Mouse (Mus musculus): Measurements from ENCODE around the gene Spaar. TPM values are rescaled to one million over a fixed set of nuclear protein-coding genes. Genes with fewer than 3 reads are reported as not detected.
"Not testable (repeated sequence)": the region's sequence is repeated elsewhere in the genome, so short reads cannot be mapped to it uniquely, and the experiment has no call there.

Spaar gene
- polyA plus RNA-seq, 1 experiment from 2014 or later = not detected

- no peaks in the 10 kb centered on the region for H3K36me3 ChIP-seq
- no peak overlapping the region for H3K4me3 ChIP-seq (replicated peaks)
- H3K9me3 ChIP-seq = no peaks in the 10 kb centered on the region
- H3K27ac ChIP-seq = no peak overlapping the region
- H3K4me2 ChIP-seq (replicated peaks) = no peak overlapping the region
- 22% methylated on average over 7 of the region's 7 CpGs for WGBS
- no peaks in the 10 kb centered on the region for H3K27me3 ChIP-seq
- H3K9ac ChIP-seq (replicated peaks) = no peak overlapping the region
- ATAC-seq = no peak
- H3K4me1 ChIP-seq (replicated peaks) = no peaks in the 10 kb centered on the region
Observed at GRCm38 (mm10) chr4:43763410-43763809, 33.6 kb downstream of the Spaar start.

DNA sequence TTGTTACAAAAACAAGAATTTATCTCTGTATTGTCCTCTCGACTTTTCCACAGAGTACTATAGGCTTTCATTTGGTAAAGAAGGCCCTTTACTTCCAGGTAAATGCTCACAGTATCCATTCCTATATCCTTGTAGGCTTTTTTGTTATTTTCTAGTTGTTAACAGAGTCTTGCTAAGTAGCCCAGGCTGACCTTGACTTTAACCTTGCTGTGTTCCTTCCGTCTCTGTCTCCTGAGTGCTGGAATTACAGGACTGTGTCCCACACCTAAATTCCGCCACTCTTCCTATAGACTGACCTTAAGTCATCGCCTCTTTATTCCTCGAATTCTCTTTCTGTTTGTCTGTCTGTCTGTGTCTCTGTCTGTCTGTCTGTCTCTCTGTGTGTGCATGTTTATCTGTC lies 38.5 kb downstream of the Spaar start:
- Histone ChIP-seq H3K4me2 (replicated peaks) (no peak overlapping the region), H3K27ac (no peak overlapping the region), H3K9ac (replicated peaks) (no peak overlapping the region), H3K4me3 (replicated peaks) (no peak overlapping the region), H3K4me1 (replicated peaks) (no peaks in the 10 kb centered on the region), H3K27me3 (no peaks in the 10 kb centered on the region), H3K36me3 (no peaks in the 10 kb centered on the region), H3K9me3 (no peaks in the 10 kb centered on the region)
- WGBS = 86% methylated on average over 5 of the region's 5 CpGs
- no peak for ATAC-seq

- Histone ChIP-seq H3K9me3 (no peaks in the 10 kb centered on the region), H3K36me3 (no peaks in the 10 kb centered on the region), H3K4me3 (replicated peaks) (no peak overlapping the region), H3K4me2 (replicated peaks) (no peak overlapping the region), H3K27me3 (no peaks in the 10 kb centered on the region), H3K9ac (replicated peaks) (no peak overlapping the region), H3K4me1 (replicated peaks) (no peaks in the 10 kb centered on the region), H3K27ac (no peak overlapping the region)
- no peak for ATAC-seq
- 90% methylated on average over 2 of the region's 2 CpGs for WGBS
Observed at GRCm38 (mm10) chr4:43769374-43769773, 39.5 kb downstream of the Spaar start.

DNA sequence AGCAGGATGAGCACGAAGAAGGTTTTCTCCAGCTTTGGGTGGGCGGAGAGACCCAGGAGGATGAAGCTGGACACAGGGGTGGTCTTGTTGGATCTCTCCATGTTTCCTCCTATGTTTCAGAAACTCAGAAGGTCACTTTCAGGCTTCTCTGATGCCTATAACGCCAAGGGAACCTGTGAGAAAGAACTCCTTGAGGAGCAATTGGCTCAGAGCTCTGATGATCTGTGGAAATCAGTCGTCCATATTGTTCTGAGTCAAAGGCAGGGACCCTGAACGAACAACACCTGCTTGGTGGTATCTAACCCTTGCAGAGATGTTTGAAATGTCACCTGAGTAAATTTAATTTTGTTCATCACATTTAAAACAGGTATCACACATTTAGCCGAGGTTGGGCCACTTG lies 41.1 kb downstream of the Spaar start, which contains the start of gene Olfr159:
Gene Olfr159 (minus strand): TSS at position 101 of the 400 bp plus-strand sequence.
- H3K4me1 ChIP-seq (replicated peaks) = no peaks in the 10 kb centered on the region
- no peaks in the 10 kb centered on the region for H3K9me3 ChIP-seq
- WGBS = 89% methylated on average over 6 of the region's 6 CpGs
- no peak for ATAC-seq
- H3K4me2 ChIP-seq (replicated peaks) = no peak within 1 kb of the TSS
- no peak within 1 kb of the TSS for H3K4me3 ChIP-seq (replicated peaks)
- no peak within 1 kb of the TSS for H3K27ac ChIP-seq
- H3K27me3 ChIP-seq = no peaks in the 10 kb centered on the region
- H3K36me3 ChIP-seq = no peaks in the 10 kb centered on the region
- no peak within 1 kb of the TSS for H3K9ac ChIP-seq (replicated peaks)

GRCm38 (mm10) chr4:43771626-43772025 lies 41.8 kb downstream of the Spaar start:
- 67% methylated on average over 6 of the region's 6 CpGs for WGBS

GRCm38 (mm10) chr4:43772304-43772703 lies 42.5 kb downstream of the Spaar start:
- no peaks in the 10 kb centered on the region for H3K9me3 ChIP-seq
- ATAC-seq = no peak
- H3K4me3 ChIP-seq (replicated peaks) = no peak overlapping the region
- no peaks in the 10 kb centered on the region for H3K27me3 ChIP-seq
- no peak overlapping the region for H3K9ac ChIP-seq (replicated peaks)
- no peak overlapping the region for H3K27ac ChIP-seq
- H3K4me1 ChIP-seq (replicated peaks) = no peaks in the 10 kb centered on the region
- H3K36me3 ChIP-seq = no peaks in the 10 kb centered on the region
- no peak overlapping the region for H3K4me2 ChIP-seq (replicated peaks)
- 30% methylated on average over 2 of the region's 2 CpGs for WGBS

More at GRCm38 (mm10) chr4:43771626-43772025, 41.8 kb downstream of the Spaar start:
- Histone ChIP-seq H3K4me1 (replicated peaks) (no peaks in the 10 kb centered on the region), H3K27me3 (no peaks in the 10 kb centered on the region), H3K36me3 (no peaks in the 10 kb centered on the region), H3K4me2 (replicated peaks) (no peak overlapping the region), H3K27ac (no peak overlapping the region), H3K9me3 (no peaks in the 10 kb centered on the region), H3K9ac (replicated peaks) (no peak overlapping the region), H3K4me3 (replicated peaks) (no peak overlapping the region)
- no peak for ATAC-seq

DNA sequence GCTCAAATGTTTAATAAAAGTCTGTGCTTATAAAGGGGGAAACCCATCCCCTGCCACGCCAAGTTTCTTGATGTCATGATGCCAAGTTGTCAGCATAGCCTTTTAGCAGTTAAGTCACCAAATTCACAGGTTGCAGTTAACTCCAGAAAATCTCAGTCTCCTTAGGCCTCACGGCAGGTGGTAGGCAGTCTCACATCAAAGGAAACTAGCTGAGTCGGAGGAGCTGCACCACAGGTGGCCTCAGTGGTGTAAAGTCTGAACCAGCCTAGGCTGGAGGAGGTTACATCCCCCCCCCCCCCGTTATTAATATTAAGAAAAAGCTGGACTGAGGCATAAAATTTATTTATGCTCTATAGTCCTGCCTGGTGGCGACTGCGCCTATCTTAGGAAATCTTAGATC lies 65.5 kb downstream of the Spaar start:
- no peak overlapping the region for H3K4me2 ChIP-seq (replicated peaks)
- H3K4me1 ChIP-seq (replicated peaks) = no peaks in the 10 kb centered on the region
- no peaks in the 10 kb centered on the region for H3K36me3 ChIP-seq
- no peaks in the 10 kb centered on the region for H3K27me3 ChIP-seq
- WGBS = 78% methylated on average over 6 of the region's 6 CpGs
- H3K27ac ChIP-seq = no peak overlapping the region
- 0 out of 2 replicates have a peak, but pooled peaks cover 5% of the 10 kb centered on the region for H3K9me3 ChIP-seq
- no peak for ATAC-seq
- no peak overlapping the region for H3K4me3 ChIP-seq (replicated peaks)
- H3K9ac ChIP-seq (replicated peaks) = no peak overlapping the region

GRCm38 (mm10) chr4:43795844-43796243 lies 66.0 kb downstream of the Spaar start:
- H3K4me2 ChIP-seq (replicated peaks); H3K27ac ChIP-seq; H3K9me3 ChIP-seq; H3K4me1 ChIP-seq (replicated peaks); H3K27me3 ChIP-seq; H3K4me3 ChIP-seq (replicated peaks); ATAC-seq; H3K36me3 ChIP-seq; H3K9ac ChIP-seq (replicated peaks): not testable (repeated sequence)
- 84% methylated on average over 5 of the region's 5 CpGs for WGBS

DNA sequence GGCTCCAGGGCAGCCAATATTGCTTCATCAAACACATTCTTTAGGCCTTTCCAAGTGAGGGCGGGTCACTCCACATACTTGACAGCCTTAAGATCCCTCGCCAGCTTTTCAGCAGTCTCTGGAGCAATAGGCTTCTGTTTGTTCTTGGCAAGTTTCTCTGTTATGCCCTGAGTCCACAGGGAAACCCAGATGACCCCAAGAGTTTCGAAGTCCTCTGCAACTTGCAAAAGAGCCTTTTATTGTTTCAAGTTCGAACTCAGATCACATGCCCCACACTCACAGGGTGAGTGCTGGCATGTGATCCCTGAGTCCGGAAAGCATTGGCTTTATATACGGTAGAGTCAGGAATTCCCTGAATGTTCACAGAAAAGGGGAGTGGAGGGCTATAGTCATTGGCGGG lies 69.1 kb downstream of the Spaar start:
- WGBS = 85% methylated on average over 7 of the region's 7 CpGs
- Histone ChIP-seq H3K27me3 (no peaks in the 10 kb centered on the region), H3K4me2 (replicated peaks) (no peak overlapping the region), H3K9me3 (peaks cover 12% of the 10 kb centered on the region), H3K9ac (replicated peaks) (no peak overlapping the region), H3K4me3 (replicated peaks) (no peak overlapping the region), H3K27ac (no peak overlapping the region), H3K36me3 (no peaks in the 10 kb centered on the region), H3K4me1 (replicated peaks) (no peaks in the 10 kb centered on the region)
- ATAC-seq = no peak

Other genes with a start within 250 kb of the Spaar start
- not detected in 2 replicates for gene Sit1, start 246.3 kb upstream of the Spaar start, polyA plus RNA-seq (2015; fragmentation: Nextera tagmentation; extraction: Ambion mirVana)
- 54.4 and 60.3 TPM in 2 replicates for gene Ccdc107, start 237.1 kb upstream of the Spaar start, polyA plus RNA-seq (2015; fragmentation: Nextera tagmentation; extraction: Ambion mirVana)
- gene Arhgef39, start 230.3 kb upstream of the Spaar start, polyA plus RNA-seq (2015; fragmentation: Nextera tagmentation; extraction: Ambion mirVana) = 15.4 and 16.1 TPM in 2 replicates
- gene Car9, start 223.1 kb upstream of the Spaar start, polyA plus RNA-seq (2015; fragmentation: Nextera tagmentation; extraction: Ambion mirVana) = 0.19 and 0.27 TPM in 2 replicates
- gene Tpm2, start 206.3 kb upstream of the Spaar start, polyA plus RNA-seq (2015; fragmentation: Nextera tagmentation; extraction: Ambion mirVana) = 13.2 TPM in 2 replicates
- gene Creb3, start 167.7 kb upstream of the Spaar start, polyA plus RNA-seq (2015; fragmentation: Nextera tagmentation; extraction: Ambion mirVana) = 72.6 and 80.4 TPM in 2 replicates
- gene Tln1, start 167.3 kb upstream of the Spaar start, polyA plus RNA-seq (2015; fragmentation: Nextera tagmentation; extraction: Ambion mirVana) = 59.8 and 67.0 TPM in 2 replicates
- 24.5 and 26.1 TPM in 2 replicates for gene Rgp1, start 151.3 kb upstream of the Spaar start, polyA plus RNA-seq (2015; fragmentation: Nextera tagmentation; extraction: Ambion mirVana)
- gene Gba2, start 151.2 kb upstream of the Spaar start, polyA plus RNA-seq (2015; fragmentation: Nextera tagmentation; extraction: Ambion mirVana) = 53.8 and 58.4 TPM in 2 replicates
- 0.77 and 2.1 TPM in 2 replicates for gene Msmp, start 145.5 kb upstream of the Spaar start, polyA plus RNA-seq (2015; fragmentation: Nextera tagmentation; extraction: Ambion mirVana)
- gene Npr2, start 98.1 kb upstream of the Spaar start, polyA plus RNA-seq (2015; fragmentation: Nextera tagmentation; extraction: Ambion mirVana) = 13.8 and 14.7 TPM in 2 replicates
- 5.5 and 5.6 TPM in 2 replicates for gene Spag8, start 76.4 kb upstream of the Spaar start, polyA plus RNA-seq (2015; fragmentation: Nextera tagmentation; extraction: Ambion mirVana)
- gene Hint2, start 73.6 kb upstream of the Spaar start, polyA plus RNA-seq (2015; fragmentation: Nextera tagmentation; extraction: Ambion mirVana) = 75.6 and 77.9 TPM in 2 replicates
- gene Tmem8b, start 61.1 kb upstream of the Spaar start, polyA plus RNA-seq (2015; fragmentation: Nextera tagmentation; extraction: Ambion mirVana) = 16.3 and 17.1 TPM in 2 replicates
- 1.8 and 2.4 TPM in 2 replicates for gene Fam221b, start 60.9 kb upstream of the Spaar start, polyA plus RNA-seq (2015; fragmentation: Nextera tagmentation; extraction: Ambion mirVana)
- 0.08 TPM in 1 of 2 replicates, not detected in the other for gene Olfr70, start 29.2 kb upstream of the Spaar start, polyA plus RNA-seq (2015; fragmentation: Nextera tagmentation; extraction: Ambion mirVana)
- 0.08 and 0.10 TPM in 2 replicates for gene Olfr71, start 19.8 kb upstream of the Spaar start, polyA plus RNA-seq (2015; fragmentation: Nextera tagmentation; extraction: Ambion mirVana)
- 0.13 and 0.35 TPM in 2 replicates for gene Hrct1, start 2.8 kb upstream of the Spaar start, polyA plus RNA-seq (2015; fragmentation: Nextera tagmentation; extraction: Ambion mirVana)
- not detected in 2 replicates for gene Olfr159, start 41.0 kb downstream of the Spaar start, polyA plus RNA-seq (2015; fragmentation: Nextera tagmentation; extraction: Ambion mirVana)
- gene Olfr156, start 93.9 kb downstream of the Spaar start, polyA plus RNA-seq (2015; fragmentation: Nextera tagmentation; extraction: Ambion mirVana) = not detected in 2 replicates
- not detected in 2 replicates for gene Olfr157, start 110.2 kb downstream of the Spaar start, polyA plus RNA-seq (2015; fragmentation: Nextera tagmentation; extraction: Ambion mirVana)
- gene Olfr155, start 121.5 kb downstream of the Spaar start, polyA plus RNA-seq (2015; fragmentation: Nextera tagmentation; extraction: Ambion mirVana) = not detected in 2 replicates
- gene Reck, start 145.5 kb downstream of the Spaar start, polyA plus RNA-seq (2015; fragmentation: Nextera tagmentation; extraction: Ambion mirVana) = 6.0 TPM in 2 replicates
- gene Glipr2, start 227.4 kb downstream of the Spaar start, polyA plus RNA-seq (2015; fragmentation: Nextera tagmentation; extraction: Ambion mirVana) = 33.7 and 35.3 TPM in 2 replicates